Mouse (Mus musculus): Measurements from ENCODE around the gene Rhobtb3.
A peak's percentile ranks its signal among the peaks of the same experiment; 100 is the strongest.
"Not testable (repeated sequence)": the region's sequence is repeated elsewhere in the genome, so short reads cannot be mapped to it uniquely, and the experiment has no call there.

Rhobtb3 gene

DNA sequence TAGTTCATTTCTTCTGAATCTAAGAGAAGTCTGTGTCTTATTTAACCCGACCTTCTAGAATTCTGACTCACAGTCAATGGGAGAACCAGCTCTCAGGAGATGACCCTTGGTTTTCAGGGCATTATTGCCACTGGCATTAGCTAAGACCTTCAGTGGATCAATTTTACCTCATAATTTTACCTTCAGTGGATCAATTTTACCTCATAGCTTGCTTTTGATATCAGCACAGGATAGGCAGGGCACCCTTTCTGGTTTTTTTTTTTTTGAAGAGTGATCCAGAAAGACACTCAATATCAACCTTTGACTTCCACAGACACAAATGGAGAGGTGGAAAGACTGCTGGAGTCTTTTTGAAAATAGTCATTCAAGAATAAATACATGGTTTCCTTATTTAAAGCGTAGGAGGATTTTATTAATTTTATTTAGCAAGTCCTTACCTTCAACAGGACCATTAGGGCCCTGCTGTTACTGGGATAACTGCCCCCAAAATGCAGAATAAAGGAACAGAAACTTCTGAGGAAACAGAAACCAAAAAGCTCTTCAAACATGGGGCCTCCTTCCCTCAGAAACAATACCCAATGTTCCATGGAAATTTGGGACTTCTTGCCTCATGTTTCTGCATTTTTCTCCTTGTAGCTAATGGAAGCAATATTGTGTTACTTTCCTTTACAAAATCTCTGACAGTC is 98.7 kb downstream of the Rhobtb3 start:
- no peak for DNase-seq

DNA sequence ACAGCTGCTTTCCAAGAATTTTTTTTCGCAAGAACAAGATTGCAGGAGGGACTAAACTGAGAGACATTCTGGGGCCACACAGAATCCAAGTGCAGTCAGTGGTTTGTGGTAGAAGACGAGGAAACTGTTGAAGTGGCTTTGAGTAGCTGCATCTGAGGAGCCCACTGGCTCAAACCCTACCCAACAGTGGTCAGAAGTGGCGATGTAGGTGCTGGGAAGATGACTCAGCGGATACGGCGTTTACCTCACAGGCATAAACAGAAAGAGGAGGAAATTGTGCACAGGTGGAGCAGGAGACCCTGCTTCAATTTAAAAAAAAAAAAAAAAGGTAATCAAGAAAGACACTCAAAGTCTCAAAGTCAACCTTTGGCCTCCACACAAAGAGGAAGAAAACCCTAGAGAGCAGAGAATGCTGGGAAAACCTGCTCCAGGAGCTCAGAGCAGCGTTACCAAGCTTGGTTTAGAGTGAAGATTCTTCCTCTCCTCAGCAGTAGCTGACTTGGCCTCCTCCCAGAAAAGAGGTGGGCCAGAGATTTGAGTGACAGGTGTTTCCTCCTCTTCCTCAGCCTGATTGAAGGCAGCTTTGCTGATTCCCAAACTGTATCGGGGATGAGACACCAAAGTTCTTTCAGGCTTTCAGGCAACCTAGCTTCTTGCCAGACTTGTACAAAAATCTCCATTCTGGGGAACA is 99.6 kb downstream of the Rhobtb3 start:
- DNase-seq: no peak

DNA sequence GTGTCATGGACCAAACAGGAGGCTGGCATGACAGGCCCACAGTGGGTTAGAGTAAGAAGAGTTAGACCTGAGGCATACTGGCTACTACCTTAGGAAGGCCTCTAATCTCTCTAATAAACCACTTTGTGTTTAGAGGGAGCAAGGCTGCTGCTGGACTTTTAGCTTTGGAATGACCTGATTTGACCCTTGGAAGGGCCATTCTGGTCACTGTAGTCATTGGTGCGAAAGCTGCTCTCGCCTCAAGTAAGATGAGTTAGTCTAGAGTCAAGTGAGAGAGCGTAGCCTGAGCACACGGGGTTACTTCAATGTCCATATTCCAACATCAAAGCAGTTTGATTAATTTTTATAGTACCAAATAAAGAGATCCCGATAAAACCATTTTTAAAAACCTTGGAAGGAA is 100.4 kb downstream of the Rhobtb3 start:
- no peak for DNase-seq

DNA sequence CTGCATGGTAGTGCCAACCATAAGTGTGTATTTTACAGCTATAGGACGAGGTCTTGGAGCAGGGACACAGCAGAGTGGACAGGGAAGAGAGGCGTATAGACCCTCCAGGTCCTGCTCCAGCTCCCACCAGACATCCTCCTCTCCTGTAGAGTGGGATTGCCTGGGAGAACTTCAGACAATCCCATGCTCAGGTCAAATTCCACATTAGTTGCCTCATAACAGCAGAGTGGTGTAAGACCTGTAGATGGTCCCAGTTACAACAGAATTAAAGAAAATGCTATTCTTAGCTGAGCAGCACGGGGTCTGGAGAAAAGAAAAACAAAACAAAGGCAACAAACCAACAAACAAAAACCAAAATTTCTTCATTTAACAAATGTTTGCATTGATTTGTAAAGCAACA is 101.8 kb downstream of the Rhobtb3 start:
- no peak for DNase-seq

DNA sequence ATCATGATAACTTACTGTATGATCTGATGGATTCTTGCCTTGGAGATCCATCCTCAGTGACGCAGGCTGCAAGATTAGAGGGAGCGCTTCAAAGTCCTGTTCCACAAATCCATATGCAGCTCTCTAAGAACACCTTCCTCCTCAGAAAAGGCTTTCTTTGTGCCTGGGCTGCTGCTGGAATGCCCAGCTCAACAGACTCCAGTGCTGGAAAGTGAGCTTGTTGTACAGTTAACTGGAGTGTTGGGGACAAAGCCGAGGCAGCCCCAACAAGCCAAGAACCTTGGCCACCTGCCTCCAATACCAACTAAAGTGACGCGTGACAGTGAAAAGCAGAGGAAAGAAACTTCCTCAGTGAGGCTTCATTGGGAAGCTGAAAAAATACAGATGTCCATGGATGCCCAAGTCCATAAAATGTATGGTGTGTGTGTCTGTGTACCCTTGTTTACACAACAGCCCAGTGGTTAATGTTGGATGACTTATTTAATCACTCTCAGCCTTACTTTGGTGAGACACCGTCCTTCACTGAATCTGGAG is 102.9 kb downstream of the Rhobtb3 start:
- DNase-seq: no peak

DNA sequence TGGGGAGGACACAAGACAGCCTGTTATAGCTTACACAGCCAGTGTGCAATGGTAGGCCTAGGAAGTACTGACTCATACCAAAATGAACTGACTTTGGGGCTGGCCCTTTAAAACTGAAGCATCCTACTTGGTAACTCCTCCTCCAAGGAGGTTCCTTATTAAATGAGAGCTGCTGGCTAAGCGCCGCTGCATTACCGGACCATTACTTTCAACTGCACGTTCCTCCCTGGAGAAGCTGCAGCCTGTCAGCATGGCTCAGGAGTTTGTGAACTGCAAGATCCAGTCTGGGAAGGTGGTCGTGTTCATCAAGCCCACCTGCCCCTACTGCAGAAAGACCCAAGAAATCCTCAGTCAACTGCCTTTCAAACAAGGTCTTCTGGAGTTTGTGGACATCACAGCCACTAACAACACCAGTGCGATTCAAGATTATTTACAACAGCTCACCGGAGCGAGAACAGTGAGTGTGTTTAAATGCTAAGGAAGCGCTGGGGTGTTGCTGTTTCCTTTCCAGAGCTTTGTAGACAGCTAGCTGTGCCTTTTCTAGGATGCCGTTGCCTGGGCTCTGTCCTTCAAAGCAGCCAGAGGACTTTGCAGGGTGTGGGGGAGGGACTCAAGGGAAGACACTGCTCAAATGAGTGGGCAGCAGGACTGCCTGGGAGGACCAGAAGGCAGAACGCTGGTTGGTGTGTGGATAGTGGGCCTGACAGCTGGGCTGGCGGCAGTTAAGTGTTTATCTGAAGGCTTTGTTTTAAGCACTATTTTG is 103.8 kb downstream of the Rhobtb3 start, which contains the start of gene Glrx:
TSS of gene Glrx (plus strand) at position 150 of the 763 bp plus-strand sequence.
- peak; percentile 69 for DNase-seq

DNA sequence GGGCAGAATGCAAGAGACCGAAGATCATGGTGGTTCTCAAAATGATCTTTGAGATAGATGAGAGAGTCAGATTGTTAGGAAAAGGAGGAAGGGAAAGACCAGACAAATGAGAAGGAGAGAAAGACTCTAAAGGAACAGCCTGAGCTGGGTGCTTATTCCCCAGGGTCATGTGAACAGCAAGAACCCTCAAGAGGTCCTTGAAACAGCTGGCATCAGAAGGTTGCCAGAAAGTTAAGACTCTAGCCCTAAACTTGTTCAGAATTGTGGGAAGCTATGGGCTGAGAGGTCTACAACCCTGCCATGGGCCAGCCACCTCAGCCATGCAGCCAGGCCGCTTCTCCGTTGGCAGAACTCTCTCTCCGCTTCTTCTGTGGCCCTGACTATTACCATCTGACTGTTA is 105.2 kb downstream of the Rhobtb3 start:
- no peak for DNase-seq

DNA sequence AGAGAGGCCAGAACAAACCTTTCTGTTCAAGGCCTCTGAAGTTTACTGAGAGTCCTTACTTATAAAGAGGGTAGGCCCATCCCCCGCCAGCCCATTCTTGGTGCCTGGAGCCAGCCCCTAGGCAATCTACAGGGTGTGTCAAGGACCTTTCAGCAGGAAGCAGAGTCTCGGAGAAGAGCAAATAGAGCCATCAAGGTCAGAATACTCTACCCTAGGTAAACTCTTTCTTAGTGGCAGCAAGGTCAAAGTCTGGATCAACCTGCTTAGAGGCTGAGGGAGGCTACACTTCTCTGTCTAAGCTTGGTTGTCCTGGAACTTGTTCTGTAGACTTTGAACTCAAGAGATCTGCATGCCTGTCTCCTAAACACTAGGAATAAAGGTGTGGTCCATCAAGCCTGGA is 108.3 kb downstream of the Rhobtb3 start:
- no peak for DNase-seq

DNA sequence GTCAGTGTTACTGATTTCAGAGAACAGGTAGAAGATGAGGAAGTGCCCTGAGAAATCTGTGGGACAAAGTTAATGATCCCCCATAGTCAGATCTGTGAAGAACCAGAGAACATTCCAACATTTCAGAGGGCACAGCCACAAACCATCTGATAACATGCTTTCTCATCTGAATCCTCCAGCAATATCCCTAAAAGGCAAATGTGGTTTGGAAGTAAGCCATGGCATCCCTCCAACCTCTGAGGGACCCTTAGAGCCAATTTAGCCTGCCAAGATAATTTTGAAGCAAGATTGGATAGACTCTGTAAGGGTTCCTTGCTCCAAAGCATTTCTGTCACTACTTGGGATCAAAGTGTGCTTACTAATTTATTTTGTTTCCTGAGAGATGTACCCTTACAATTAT is 110.2 kb downstream of the Rhobtb3 start:
- no peak for DNase-seq

DNA sequence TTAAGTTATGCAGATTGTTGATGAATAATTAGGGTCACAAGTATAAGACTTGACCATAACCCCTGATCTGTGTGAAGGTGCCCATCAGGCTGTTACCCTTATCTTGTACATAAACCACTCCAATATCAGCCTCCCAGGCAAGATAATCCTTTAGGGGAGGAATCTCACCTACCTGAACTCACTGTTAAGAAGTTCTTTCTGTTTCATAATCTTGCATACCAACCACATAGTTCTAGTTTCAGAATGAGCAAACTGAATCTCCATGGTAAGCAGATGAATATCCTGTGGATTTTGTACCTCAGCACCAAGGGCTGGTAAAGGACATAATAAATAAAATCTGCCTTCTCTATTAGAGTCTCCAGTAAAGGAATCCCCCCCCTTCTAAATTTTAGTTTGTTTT is 111.0 kb downstream of the Rhobtb3 start:
- DNase-seq: no peak

DNA sequence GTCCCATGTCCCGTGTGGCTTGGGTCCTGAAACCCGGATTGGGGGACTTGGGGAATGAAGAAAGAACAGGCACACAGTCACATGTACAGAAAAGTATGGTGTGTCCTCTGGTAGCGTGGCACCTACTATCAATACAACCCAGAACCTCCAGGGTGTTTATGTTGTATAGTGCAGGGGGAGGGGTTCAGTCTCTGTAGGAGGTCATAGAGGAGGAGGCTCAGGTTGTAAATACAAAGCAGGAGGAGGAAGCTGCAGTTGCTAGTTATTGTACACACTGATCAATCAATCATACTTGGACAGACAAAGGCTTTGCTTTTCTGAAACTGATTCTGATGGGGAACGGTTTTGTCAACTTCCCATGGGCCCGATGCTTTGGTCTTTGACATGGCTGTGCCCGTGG is 112.0 kb downstream of the Rhobtb3 start:
- no peak for DNase-seq

DNA sequence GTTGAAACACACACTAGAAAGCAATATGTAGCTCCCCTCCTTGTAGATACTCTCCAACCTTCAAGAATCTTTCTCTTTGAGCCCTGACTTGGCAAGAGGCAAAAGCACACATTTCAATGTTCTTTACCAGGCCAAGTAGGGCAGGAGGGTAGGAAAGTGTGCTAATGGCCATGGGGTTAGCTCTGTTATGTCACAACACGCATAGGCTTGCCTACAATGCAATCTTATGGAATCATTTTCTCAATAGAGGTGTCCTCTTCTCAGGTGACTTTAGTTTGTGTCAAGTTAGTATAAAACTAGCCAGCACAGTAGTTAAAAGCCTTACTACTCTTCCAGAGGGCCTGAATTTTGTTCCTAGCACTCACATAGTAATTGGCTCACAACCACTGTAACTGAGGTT is 113.0 kb downstream of the Rhobtb3 start:
- no peak for DNase-seq

DNA sequence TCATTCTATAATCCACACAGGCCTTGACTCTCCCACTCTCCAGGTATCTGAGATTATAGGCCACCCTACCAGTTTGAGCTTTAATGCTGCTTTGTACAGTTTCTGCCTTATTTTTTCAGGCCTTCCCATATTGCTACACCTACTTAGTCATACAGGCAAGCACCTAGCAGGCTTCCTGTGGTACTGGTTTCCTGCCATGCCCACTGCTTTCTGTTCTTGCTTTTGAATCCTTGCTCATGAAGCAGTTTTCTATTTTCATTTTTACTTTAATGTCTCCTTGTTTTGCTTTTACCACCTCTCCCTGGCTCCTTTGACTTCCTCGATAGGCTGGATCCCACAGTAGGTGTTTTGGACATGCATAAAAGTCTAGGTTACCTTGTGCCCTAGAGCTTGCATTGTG is 118.3 kb downstream of the Rhobtb3 start:
- DNase-seq: no peak

DNA sequence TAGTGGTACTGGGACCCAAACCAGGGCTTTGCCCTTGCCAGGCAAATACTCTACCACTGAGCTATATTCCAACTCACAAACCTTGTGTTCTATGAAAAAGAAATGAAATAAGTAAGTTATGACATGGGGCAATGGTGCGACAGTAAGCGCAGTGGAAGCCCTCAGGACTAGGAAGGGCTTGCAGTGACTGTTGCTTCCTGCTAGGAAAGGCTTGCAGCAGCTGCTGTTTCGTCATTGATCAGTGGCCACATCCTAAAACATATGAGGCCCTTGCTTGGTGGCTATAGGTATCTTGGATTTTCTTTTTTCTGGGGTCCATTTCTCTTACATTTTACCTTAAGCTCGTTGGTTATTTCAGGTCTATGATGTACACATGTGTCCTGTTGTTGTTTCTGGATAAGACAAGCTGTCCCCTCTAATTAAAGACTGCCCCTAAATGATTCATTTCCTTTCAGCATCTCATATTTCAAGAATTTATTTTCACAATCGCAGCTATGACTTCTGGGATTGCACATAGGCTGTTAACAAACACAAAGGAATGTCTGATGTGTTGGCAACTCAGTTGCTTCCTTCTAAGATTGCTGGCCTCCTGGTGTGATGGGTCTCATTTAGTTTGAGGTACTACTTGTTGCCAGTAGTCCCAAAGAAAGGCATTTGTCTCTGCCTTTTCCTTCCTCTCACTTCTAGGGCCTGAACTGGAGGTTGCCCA is 119.0 kb downstream of the Rhobtb3 start:
- DNase-seq: no peak

DNA sequence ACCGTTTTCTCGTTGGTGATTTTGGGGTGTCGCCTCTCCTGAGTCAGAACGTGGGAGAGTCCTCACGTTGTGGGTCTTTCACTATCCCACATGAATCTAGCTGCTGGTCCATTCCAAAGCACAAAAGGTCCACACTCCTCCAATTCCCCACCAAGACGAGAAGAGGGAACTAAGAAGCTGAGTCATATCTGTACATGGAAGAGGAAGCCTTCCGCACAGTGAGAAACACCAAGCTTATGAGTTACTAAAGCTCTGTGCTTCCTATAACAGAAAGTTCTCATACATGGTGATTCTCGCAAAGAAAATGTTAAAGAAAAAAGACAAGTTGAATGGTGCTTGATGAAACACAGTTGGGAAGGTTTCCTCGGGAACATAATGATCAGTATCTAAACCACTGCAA is 120.5 kb downstream of the Rhobtb3 start:
- no peak for DNase-seq

DNA sequence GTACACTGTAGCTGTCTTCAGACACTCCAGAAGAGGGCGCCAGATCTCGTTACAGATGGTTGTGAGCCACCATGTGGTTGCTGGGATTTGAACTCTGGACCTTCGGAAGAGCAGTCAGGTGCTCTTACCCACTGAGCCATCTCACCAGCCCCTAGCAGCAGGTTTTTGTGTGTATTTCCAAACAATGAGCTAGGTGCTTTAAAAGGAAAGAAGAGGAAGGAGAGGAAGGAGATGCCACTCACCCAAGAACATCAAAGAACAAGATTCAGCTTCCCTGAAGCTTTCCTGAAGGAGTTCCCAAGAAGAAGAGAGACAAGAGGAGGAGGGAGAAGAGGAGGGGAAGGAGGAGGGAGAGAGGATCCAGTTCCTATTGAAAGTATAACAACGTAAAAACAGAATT is 121.4 kb downstream of the Rhobtb3 start:
- DNase-seq: not testable (repeated sequence)

DNA sequence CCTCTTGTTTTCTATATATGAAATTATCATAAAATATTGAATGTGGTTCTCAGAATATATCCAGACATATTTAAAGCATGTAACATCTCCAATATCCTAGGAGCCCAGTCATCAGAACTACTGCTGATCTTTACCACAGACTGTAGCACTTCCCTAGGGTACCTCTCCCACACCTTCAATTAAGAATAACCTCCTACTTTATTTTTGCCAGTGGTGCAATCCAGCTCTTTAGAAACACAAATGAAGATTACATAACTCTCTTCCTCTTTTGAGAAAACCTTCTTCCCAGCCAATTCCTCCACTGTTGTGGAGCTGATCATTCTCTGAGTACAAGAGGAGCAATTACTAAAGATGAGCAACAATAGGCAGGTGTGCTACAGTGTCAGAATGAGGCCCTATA is 123.8 kb downstream of the Rhobtb3 start:
- DNase-seq: no peak
